Mouse (Mus musculus) yolk sac, embryonic 10.5 days (tissue): Measurements from ENCODE around the gene Hipk1.

ENCODE experiments used
- DNase-seq: peaks from one replicate; pipeline ENCODE4 v3.0.0-alpha.2; 2017; ENCODE audit warnings: low spot score

Hipk1 gene

DNA sequence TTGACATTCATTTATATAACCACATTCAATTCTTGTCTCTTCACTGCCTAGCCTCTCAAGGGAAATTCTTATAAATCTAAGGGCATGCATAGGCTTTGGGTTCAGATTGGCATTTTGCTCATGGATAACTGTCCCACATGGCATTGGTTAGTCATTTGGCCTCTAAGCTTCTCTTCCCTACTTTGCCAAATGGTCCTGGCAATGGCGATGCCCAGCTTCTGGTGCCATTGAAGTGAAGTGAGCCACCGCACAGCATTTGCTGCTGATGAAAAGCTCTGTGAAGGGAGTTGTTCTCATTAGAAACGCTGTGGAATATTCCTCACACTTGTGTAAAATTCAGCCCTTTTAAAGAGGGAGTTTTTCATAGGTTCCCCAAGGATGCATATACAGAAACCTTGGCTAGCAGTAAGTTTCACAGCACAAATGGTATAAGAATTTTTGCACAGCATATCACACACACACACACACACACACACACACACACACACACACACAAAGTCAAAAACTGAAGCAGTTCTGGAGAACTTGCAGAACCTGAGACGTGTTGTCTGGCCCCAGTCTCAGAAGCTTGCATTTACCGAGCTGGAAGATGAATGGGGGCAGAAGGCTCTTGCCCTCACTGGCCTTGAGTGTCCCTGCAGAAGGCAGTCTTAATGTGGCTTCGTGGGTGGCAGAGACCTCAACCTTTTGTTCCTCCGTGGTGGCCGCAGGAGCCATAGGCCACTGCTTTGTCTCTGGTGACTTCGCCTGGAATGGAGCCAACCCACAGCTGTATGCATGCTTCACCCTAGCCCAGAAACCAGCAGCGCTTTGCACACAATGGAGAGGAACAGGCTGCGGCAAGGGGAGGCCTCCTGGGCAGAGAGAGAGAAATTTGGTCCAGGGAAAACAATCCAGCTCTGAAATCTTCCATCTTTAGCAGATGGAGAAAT lies 75.3 kb downstream of the Hipk1 start:
- no peak for DNase-seq

DNA sequence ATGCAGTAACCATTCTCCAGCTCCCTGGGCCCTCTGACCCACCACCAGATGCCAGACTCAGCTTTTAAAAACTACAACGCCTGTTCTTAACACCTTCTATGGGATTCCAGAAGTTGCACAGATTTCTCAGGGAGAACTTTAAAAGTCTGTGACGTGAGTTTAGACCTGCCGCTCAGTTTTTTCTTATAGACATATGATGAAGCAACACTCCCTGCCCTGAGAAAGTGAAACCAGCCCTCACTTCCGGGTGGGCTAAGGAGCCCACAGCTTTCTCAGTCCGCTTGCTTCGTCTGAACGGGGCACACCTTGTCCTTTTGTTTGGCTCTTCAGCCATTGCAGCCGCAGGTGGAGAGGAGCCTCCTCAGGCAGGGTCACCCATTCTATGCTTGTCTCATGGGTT lies 76.4 kb downstream of the Hipk1 start:
- DNase-seq, result no peak

DNA sequence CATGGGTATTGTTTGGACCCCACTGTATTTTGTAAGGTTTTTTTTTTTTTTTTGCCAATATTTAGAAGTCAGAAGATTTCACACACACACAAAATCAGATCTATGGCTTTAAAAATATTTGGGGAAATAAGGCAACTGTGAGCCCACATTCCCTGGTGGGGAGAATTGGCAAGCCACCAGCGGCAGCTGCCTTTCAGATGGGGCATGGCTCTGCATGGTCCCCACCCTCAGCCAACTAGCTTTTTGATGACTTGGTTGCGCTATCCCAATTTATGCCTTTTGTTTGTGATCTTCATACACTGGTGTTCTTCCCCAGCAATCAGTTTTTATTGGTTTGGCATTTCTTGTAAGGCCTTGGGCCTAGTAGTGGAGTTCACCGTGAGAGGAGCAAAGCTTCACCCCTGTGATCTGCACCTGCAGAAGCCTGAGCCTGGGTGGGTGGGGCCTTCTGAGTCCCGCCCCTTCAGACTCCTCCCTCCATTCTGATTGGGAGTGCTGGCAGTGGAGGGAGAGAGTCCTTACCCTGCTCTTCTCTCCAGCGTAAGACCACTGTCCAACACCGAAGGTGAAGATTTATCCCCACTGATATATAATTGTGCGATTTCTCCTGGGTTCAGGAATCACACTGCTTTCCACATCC lies 77.0 kb downstream of the Hipk1 start:
- no peak for DNase-seq

DNA sequence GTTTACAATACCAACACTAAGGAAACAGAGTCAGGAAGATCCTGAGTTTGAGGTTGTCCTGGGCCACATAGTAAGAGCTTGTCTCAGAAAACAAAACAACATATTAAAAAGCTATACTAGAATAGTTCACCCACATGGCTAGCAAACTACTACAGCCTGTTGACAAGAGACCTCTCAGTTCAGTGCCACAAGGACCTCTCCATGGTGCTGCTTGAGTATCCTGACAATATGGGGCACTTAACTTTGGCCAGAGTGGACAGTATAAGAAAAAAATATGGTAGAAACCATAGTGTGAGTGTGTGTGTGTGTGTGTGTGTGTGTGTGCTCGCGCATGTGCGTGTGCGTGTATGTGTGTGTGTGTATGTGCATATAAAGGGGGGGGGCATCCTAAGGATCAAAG lies 79.2 kb downstream of the Hipk1 start:
- no peak for DNase-seq

DNA sequence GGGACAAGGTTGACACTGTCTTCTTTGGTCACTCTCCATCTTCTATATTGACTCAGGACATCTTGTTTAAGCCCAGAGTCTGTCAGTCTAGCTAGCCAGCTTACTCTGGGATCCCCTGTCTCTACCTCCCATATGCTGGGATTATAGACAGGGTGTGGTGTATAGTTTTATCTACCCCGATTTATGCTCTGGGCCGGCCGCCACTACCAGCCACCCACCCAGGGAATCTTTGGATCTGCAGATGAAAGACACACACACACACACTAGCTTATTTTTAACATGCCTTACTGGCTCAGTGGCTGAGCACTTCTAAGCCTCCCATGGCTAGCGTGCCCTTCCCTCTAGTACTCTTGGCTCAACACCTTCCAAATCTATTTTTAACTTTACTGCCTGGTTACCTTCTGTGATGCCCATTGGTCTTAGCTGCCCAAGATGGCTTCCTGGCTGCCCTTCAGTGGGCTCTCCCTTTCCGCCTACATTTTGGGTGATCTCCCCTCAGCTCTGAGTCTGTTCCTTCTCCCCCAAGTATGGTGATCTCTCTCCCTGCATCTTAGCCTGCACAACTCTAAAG lies 81.8 kb downstream of the Hipk1 start:
- no peak for DNase-seq

DNA sequence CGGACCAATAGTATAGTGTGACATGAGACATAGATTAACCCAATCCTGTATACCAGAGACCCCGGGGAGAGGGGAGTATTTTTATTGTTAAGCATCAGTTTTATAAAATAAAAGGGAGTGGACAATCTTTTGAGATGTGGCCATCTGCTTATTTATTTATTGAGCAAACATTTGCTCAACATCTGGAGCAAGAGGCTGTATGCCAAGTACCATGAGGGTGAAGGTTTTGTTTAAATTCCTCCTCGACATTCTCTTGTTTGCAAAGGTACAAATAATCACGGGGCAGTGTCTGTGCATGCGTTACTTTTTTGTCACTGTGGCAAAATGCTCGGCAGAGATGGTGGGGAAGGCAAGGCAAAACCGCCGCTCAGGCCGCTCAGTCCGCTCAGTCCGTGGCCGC lies 85.9 kb downstream of the Hipk1 start:
- DNase-seq, result no peak

DNA sequence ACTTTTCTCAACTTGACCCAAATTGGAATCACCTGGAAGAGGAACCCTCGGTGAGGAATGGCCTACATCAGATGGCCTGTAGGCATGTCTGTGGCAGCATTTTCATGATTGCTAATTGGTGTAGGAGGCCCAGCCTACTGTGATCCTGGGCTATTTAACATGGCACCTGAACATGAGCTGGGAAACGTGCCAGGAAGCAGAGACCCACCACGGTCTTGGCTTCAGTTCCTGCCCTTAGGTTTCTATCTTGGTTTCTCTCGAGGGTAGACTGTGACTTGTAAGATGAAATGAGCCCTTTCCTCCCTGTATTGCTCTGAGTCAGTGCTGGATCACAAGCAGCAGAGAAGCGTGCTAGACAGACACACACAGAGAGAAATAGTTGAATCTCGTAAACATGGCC lies 86.7 kb downstream of the Hipk1 start:
- no peak for DNase-seq

DNA sequence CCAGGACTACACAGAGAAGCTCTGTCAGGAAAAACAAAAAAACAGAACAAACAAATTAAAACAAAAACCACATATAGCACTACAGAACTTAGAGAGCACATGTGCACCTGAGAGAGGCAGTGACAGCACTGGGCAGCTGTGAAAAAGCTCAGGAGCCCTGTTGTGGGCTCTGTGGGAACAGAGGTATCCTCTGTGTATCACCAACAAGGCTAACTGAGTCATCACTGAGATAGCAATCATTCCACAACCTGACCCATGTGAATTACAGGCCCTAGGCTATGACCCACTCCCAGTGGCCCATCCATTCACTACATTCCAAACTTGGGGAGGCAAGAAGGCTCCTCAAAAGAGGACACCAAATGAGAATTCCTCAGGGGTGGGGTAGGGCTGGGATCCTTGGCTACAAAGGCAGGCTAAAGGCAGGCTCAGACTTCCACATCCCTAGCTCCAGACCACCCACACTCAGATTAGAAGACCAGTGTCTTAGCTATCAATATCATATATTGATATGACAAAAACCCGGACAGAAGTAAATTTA lies 94.9 kb downstream of the Hipk1 start:
- DNase-seq, result no peak

DNA sequence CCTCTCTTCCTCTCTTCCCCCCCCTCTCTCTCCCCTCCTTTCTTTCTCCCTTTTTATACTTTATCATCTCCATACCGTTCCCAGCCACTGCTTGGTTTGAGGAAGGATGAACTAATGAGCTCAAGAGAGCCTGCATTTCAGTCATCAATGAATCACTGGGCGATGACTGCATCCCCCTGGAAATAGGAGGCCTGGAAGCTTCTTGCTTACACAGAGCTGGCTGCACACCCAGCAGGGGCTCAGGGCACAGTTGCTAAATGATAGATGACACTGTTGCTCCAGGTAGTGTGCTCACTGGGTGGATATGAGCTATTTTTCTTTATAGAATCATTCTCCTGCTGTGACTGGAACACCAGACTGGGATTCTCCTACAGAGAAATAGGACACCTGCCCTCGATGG lies 95.8 kb downstream of the Hipk1 start:
- DNase-seq, result no peak

DNA sequence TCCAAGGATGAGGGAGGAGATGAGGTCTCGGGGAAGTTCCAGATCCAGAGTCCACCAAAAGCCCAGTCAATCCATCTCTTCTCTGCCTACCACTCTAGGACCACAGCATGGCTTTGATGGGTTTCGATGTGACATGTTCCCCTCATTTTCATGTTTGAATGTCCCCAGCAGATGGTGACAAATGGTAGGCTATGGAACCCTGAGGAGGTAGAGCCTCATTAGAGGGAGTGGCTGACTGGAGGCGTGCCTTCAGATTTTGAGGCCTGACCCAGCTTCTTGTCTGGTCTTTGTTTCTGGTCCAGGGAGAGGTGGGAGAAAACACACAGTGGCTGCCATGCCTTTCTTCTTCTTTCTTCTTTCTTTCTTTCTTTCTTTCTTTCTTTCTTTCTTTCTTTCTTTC lies 100.9 kb downstream of the Hipk1 start:
- no peak for DNase-seq
